Mouse (Mus musculus) CH12.LX (cell line): Measurements from ENCODE around the gene Tmprss2. TPM values are rescaled to one million over a fixed set of nuclear protein-coding genes. Genes with fewer than 3 reads are reported as not detected.

Experiments used
- DNase-seq: peaks from one replicate; pipeline ENCODE4 v3.0.0-alpha.2; 2013; ENCODE audit errors: extremely low read depth
- H3K27ac ChIP-seq: 2 replicates; pipeline ENCODE4 v1.5.1; 2012; ENCODE audit warnings: low read depth, mild to moderate bottlenecking, control low read depth, moderate library complexity; ENCODE audit not compliant: insufficient read depth
- H3K27me3 ChIP-seq: replicated peaks from 2 replicates; pipeline ENCODE3; 2012; ENCODE audit warnings: inconsistent platforms
- H3K36me3 ChIP-seq, 2 experiments: replicated peaks in 1 of 2; 2 replicates each; pipeline versions ENCODE3 to v1.6.1; 2012; ENCODE audit warnings: inconsistent platforms in 1 of 2, low read length in 1 of 2, mild to moderate bottlenecking in 1 of 2, mixed read lengths in 1 of 2, moderate library complexity in 1 of 2; ENCODE audit not compliant: control insufficient read depth in 1 of 2, insufficient read depth in 1 of 2
- H3K4me1 ChIP-seq, 2 experiments: 2 replicates each; pipeline ENCODE4 v1.6.1; 2012; ENCODE audit warnings: inconsistent platforms in 1 of 2, moderate library complexity in 1 of 2; ENCODE audit not compliant: insufficient read depth in 2 of 2, control insufficient read depth in 1 of 2
- H3K4me2 ChIP-seq: 2 replicates; pipeline ENCODE4 v1.6.1; 2012; ENCODE audit warnings: low read depth, mild to moderate bottlenecking, control low read depth; ENCODE audit not compliant: poor library complexity, insufficient read depth, severe bottlenecking
- H3K4me3 ChIP-seq, 3 experiments: fragments of 150-350 bp in 1 of 3; sonication (generic) in 1 of 3; replicated peaks in 1 of 3; 2 replicates each; pipeline versions ENCODE3 to v1.5.1; 2011 to 2012; ENCODE audit warnings: low read depth in 2 of 3, low read length in 2 of 3, mild to moderate bottlenecking in 2 of 3, moderate library complexity in 2 of 3, control low read depth in 1 of 3, improper control_type of control experiment in 1 of 3, inconsistent platforms in 1 of 3, mixed read lengths in 1 of 3; ENCODE audit not compliant: poor library complexity in 1 of 3
- H3K79me2 ChIP-seq: replicated peaks from 2 replicates; pipeline ENCODE4 v1.6.1; 2012; ENCODE audit warnings: mild to moderate bottlenecking, moderate library complexity; ENCODE audit not compliant: control insufficient read depth, poor library complexity, insufficient read depth, severe bottlenecking; ENCODE audit errors: extremely low read depth
- H3K9ac ChIP-seq: 2 replicates; pipeline ENCODE4 v1.6.1; 2012; ENCODE audit warnings: low read depth, mild to moderate bottlenecking, control low read depth, moderate library complexity; ENCODE audit not compliant: insufficient read depth
- H3K9me3 ChIP-seq: replicated peaks from 2 replicates; pipeline ENCODE3; 2012; ENCODE audit warnings: low read length, inconsistent platforms, mixed read lengths
- BHLHE40 ChIP-seq: IDR thresholded peaks from 2 replicates; pipeline ENCODE4 v1.6.1; 2011; ENCODE audit warnings: mild to moderate bottlenecking, low read depth, low read length, improper control_type of control experiment
- CHD1 ChIP-seq: IDR thresholded peaks from 2 replicates; pipeline ENCODE4 v1.6.1; 2012; ENCODE audit warnings: low read depth, low read length, improper control_type of control experiment, inconsistent platforms
- CHD2 ChIP-seq: IDR thresholded peaks from 2 replicates; pipeline ENCODE4 v1.6.1; 2011; ENCODE audit warnings: low read length, improper control_type of control experiment
- CTCF ChIP-seq, 2 experiments: IDR thresholded peaks in 1 of 2; conservative IDR thresholded peaks in 1 of 2; 2 replicates each; pipeline ENCODE4 v1.5.1; 2011 to 2012; ENCODE audit warnings: low read depth in 2 of 2, low read length in 2 of 2, improper control_type of control experiment in 1 of 2, inconsistent platforms in 1 of 2, mild to moderate bottlenecking in 1 of 2, moderate library complexity in 1 of 2
- E2F4 ChIP-seq: IDR thresholded peaks from 2 replicates; pipeline ENCODE4 v1.6.1; 2011; ENCODE audit warnings: low read depth, low read length, improper control_type of control experiment; ENCODE audit not compliant: insufficient replicate concordance
- ELF1 ChIP-seq: IDR thresholded peaks from 2 replicates; pipeline ENCODE4 v1.6.1; 2014; ENCODE audit warnings: low read depth, mild to moderate bottlenecking, inconsistent platforms, low read length, improper control_type of control experiment
- ETS1 ChIP-seq: conservative IDR thresholded peaks from 2 replicates; pipeline ENCODE4 v1.6.1; 2012; ENCODE audit warnings: low read depth, mild to moderate bottlenecking, inconsistent platforms, low read length, improper control_type of control experiment, moderate library complexity
- GABPA ChIP-seq: IDR thresholded peaks from 2 replicates; pipeline ENCODE4 v1.6.1; 2012; ENCODE audit warnings: low read depth, low read length, improper control_type of control experiment, inconsistent platforms; ENCODE audit not compliant: insufficient replicate concordance
- IRF4 ChIP-seq: IDR thresholded peaks from 2 replicates; pipeline ENCODE4 v1.6.1; 2014; ENCODE audit warnings: low read depth, mild to moderate bottlenecking, inconsistent platforms, low read length, improper control_type of control experiment
- JUN ChIP-seq: IDR thresholded peaks from 2 replicates; pipeline ENCODE4 v1.6.1; 2011; ENCODE audit warnings: low read depth, mild to moderate bottlenecking, low read length, improper control_type of control experiment, moderate library complexity; ENCODE audit not compliant: insufficient read depth
- JUND ChIP-seq: conservative IDR thresholded peaks from 2 replicates; pipeline ENCODE4 v1.6.1; 2011; ENCODE audit warnings: low read depth, low read length, improper control_type of control experiment
- KAT2A ChIP-seq: IDR thresholded peaks from 2 replicates; pipeline ENCODE4 v1.6.1; 2012; ENCODE audit warnings: low read length, improper control_type of control experiment, inconsistent platforms; ENCODE audit not compliant: insufficient replicate concordance
- MAX ChIP-seq: IDR thresholded peaks from 2 replicates; pipeline ENCODE4 v1.6.1; 2011; ENCODE audit warnings: low read length, improper control_type of control experiment
- MEF2A ChIP-seq: IDR thresholded peaks from 2 replicates; pipeline ENCODE4 v1.6.1; 2014; ENCODE audit warnings: low read depth, mild to moderate bottlenecking, inconsistent platforms, low read length, improper control_type of control experiment, borderline replicate concordance
- MXI1 ChIP-seq: IDR thresholded peaks from 2 replicates; pipeline ENCODE4 v1.6.1; 2011; ENCODE audit warnings: mild to moderate bottlenecking, low read depth, low read length, improper control_type of control experiment
- MYC ChIP-seq: IDR thresholded peaks from 2 replicates; pipeline ENCODE4 v1.6.1; 2011; ENCODE audit warnings: low read depth, mild to moderate bottlenecking, improper control_type of control experiment, low read length
- NRF1 ChIP-seq: IDR thresholded peaks from 2 replicates; pipeline ENCODE4 v1.6.1; 2014; ENCODE audit warnings: low read depth, mild to moderate bottlenecking, inconsistent platforms, low read length, improper control_type of control experiment, moderate library complexity
- PAX5 ChIP-seq: IDR thresholded peaks from 2 replicates; pipeline ENCODE4 v1.6.1; 2012; ENCODE audit warnings: low read length, inconsistent platforms, mixed read lengths
- RAD21 ChIP-seq: IDR thresholded peaks from 2 replicates; pipeline ENCODE4 v1.6.1; 2011; ENCODE audit warnings: low read depth, mild to moderate bottlenecking, low read length, improper control_type of control experiment, moderate library complexity
- RCOR1 ChIP-seq: conservative IDR thresholded peaks from 2 replicates; pipeline ENCODE4 v1.6.1; 2012; ENCODE audit warnings: low read depth, mild to moderate bottlenecking, inconsistent platforms, low read length, improper control_type of control experiment
- TBP ChIP-seq: conservative IDR thresholded peaks from 2 replicates; pipeline ENCODE4 v1.6.1; 2011; ENCODE audit warnings: low read depth, low read length, improper control_type of control experiment
- TCF12 ChIP-seq: IDR thresholded peaks from 2 replicates; pipeline ENCODE4 v1.6.1; 2014; ENCODE audit warnings: low read depth, mild to moderate bottlenecking, inconsistent platforms, low read length, improper control_type of control experiment
- UBTF ChIP-seq: IDR thresholded peaks from 2 replicates; pipeline ENCODE4 v1.6.1; 2012; ENCODE audit warnings: low read depth, mild to moderate bottlenecking, inconsistent platforms, low read length, improper control_type of control experiment, moderate library complexity
- ZC3H11A ChIP-seq: IDR thresholded peaks from 2 replicates; pipeline ENCODE4 v1.6.1; 2012; ENCODE audit warnings: low read depth, mild to moderate bottlenecking, inconsistent platforms, low read length, improper control_type of control experiment
- ZMIZ1 ChIP-seq: IDR thresholded peaks from 2 replicates; pipeline ENCODE4 v1.6.1; 2012; ENCODE audit warnings: low read depth, mild to moderate bottlenecking, inconsistent platforms, low read length, improper control_type of control experiment
- ZNF384 ChIP-seq: IDR thresholded peaks from 2 replicates; pipeline ENCODE4 v1.6.1; 2012; ENCODE audit warnings: low read depth, low read length, improper control_type of control experiment, inconsistent platforms
- dilution Hi-C: fragments of 300-500 bp; cut with MboI; formaldehyde crosslinking; loops from 2 replicates; pipeline ENCODE4 v1.14.3; 2020; ENCODE audit warnings: low sequenced_read_pairs; ENCODE audit not compliant: extremely low pct_unique_long_range_greater_than_20kb, extremely low pct_ligation_motif_present
- in situ Hi-C: fragments of 300-500 bp; cut with MboI; formaldehyde crosslinking; loops from 3 replicates; pipeline ENCODE4 v1.14.3; 2019; ENCODE audit warnings: low sequenced_read_pairs, low pct_ligation_motif_present, low pct_unique_long_range_greater_than_20kb, mixed read lengths
- polyA plus RNA-seq: library from polyadenylated mRNA; unstranded; fragments of >175 nt; gene quantifications from 2 replicates; pipeline ENCODE4 v1.2.1, GENCODE M21; 2012; ENCODE audit warnings: low read depth; ENCODE audit not compliant: insufficient read length
- total RNA-seq, 2 experiments: library from RNA; depleted of rRNA; stranded (reverse); fragments of 300-350 nt in 1 of 2; fragments of >200 nt in 1 of 2; gene quantifications; 2 replicates each; pipeline ENCODE4 v1.2.3; 2012 to 2014

Gene Tmprss2
- total and polyA plus RNA-seq, 3 experiments = not detected

GRCm38 (mm10) chr16:97605957-97606721, 4.9 kb downstream of the Tmprss2 start:
- in situ Hi-C loops (no loop called here), dilution Hi-C loops (no loop called here)
- Histone ChIP-seq H3K4me3 (no peak overlapping the region), H3K27ac (no peak overlapping the region), H3K9me3 (no peaks in the 10 kb centered on the region), H3K36me3 (no peaks in the 10 kb centered on the region), H3K4me2 (no peak overlapping the region), H3K27me3 (no peaks in the 10 kb centered on the region), H3K9ac (no peak overlapping the region), H3K4me1 (no peaks in the 10 kb centered on the region), H3K79me2 (no peaks in the 10 kb centered on the region)
- TF ChIP-seq MEF2A (no peak), RCOR1 (no peak), BHLHE40 (no peak), JUN (no peak), NRF1 (no peak), MYC (no peak), JUND (no peak), UBTF (no peak), ZMIZ1 (no peak), ETS1 (no peak), KAT2A (no peak), MAX (no peak), CHD2 (no peak), ZC3H11A (no peak), ZNF384 (no peak), TCF12 (no peak), IRF4 (no peak), ELF1 (no peak), E2F4 (no peak)
- DNase-seq = no peak

DNA sequence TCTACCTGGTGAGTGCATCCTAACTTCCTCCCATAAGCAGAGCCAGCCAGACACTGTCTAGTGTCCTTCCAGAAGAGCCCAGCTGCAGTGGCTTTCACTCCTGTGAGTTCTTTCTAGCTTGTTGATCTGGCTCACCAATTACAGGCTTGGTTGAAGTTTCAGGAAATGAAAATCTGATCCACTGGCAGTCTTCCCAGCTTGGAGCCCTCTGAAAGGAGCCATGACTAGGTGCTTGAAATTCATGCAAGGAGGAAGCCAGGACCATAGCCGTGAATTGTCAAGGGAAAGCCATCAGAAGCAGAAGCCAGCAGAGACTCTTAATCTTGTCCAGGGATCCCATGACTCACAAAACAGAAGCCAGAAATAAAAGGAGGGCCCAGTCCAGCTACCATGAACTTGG, 8.7 kb downstream of the Tmprss2 start:
- no peaks in the 10 kb centered on the region for H3K4me1 ChIP-seq
- H3K36me3 ChIP-seq = no peaks in the 10 kb centered on the region
- in situ Hi-C loops (no loop called here), dilution Hi-C loops (no loop called here)
- TF ChIP-seq GABPA = no peak
- TF ChIP-seq MAX = no peak
- TF ChIP-seq RCOR1 = no peak
- no peak for TF ChIP-seq CTCF (conservative IDR thresholded peaks at IDR 0.05 in 1 of 2, IDR thresholded peaks at IDR 0.05 in 1 of 2; ENCODE audit: low read depth in 2 of 2, low read length in 2 of 2)
- TF ChIP-seq RAD21 = no peak
- TF ChIP-seq ZMIZ1 = no peak
- no peak for TF ChIP-seq ELF1
- TF ChIP-seq MXI1 = no peak
- no peak for TF ChIP-seq PAX5
- no peak for TF ChIP-seq CHD1
- TF ChIP-seq TBP = no peak
- no peaks in the 10 kb centered on the region for H3K27me3 ChIP-seq
- H3K4me2 ChIP-seq = no peak overlapping the region
- no peaks in the 10 kb centered on the region for H3K9me3 ChIP-seq
- no peak overlapping the region for H3K4me3 ChIP-seq
- no peaks in the 10 kb centered on the region for H3K79me2 ChIP-seq
- H3K27ac ChIP-seq = no peak overlapping the region
- no peak overlapping the region for H3K9ac ChIP-seq
- DNase-seq = no peak
